Mouse (Mus musculus): ENCODE measurements around the gene Gabbr2.

The Gabbr2 gene

GRCm38 (mm10) chr4:46710523-46710922 lies 281.1 kb downstream of the Gabbr2 start:
- no peak for DNase-seq (ENCODE audit: low spot score)

- no peak for DNase-seq (ENCODE audit: low spot score)
Measured at GRCm38 (mm10) chr4:46710018-46710417, 281.7 kb downstream of the Gabbr2 start.

GRCm38 (mm10) chr4:46709492-46709891 lies 282.2 kb downstream of the Gabbr2 start:
- no peak for DNase-seq (ENCODE audit: low spot score)

- DNase-seq (ENCODE audit: low spot score) = no peak
Measured at GRCm38 (mm10) chr4:46705739-46706138, 285.9 kb downstream of the Gabbr2 start.

GRCm38 (mm10) chr4:46703146-46703545 lies 288.5 kb downstream of the Gabbr2 start:
- no peak for DNase-seq (ENCODE audit: low spot score)

GRCm38 (mm10) chr4:46700223-46700651 lies 291.4 kb downstream of the Gabbr2 start:
- DNase-seq (ENCODE audit: low spot score) = no peak

- DNase-seq (ENCODE audit: low spot score) = no peak
Measured at GRCm38 (mm10) chr4:46696467-46696866, 295.2 kb downstream of the Gabbr2 start.

GRCm38 (mm10) chr4:46690565-46690964 lies 301.1 kb downstream of the Gabbr2 start:
- no peak for DNase-seq (ENCODE audit: low spot score)

GRCm38 (mm10) chr4:46690023-46690420 lies 301.7 kb downstream of the Gabbr2 start:
- no peak for DNase-seq (ENCODE audit: low spot score)

- DNase-seq (ENCODE audit: low spot score) = peak; percentile 81
Measured at GRCm38 (mm10) chr4:46689397-46690022, 302.2 kb downstream of the Gabbr2 start.

GRCm38 (mm10) chr4:46688213-46688832 lies 303.4 kb downstream of the Gabbr2 start:
- DNase-seq (ENCODE audit: low spot score) = no peak

GRCm38 (mm10) chr4:46684160-46684559 lies 307.5 kb downstream of the Gabbr2 start:
- DNase-seq (ENCODE audit: low spot score) = peak; percentile 21

- no peak for DNase-seq (ENCODE audit: low spot score)
Measured at GRCm38 (mm10) chr4:46676646-46677045, 315.0 kb downstream of the Gabbr2 start.

- DNase-seq (ENCODE audit: low spot score) = no peak
Measured at GRCm38 (mm10) chr4:46675992-46676391, 315.7 kb downstream of the Gabbr2 start.

GRCm38 (mm10) chr4:46675272-46675785 lies 316.3 kb downstream of the Gabbr2 start:
- DNase-seq (ENCODE audit: low spot score) = no peak

- no peak for DNase-seq (ENCODE audit: low spot score)
Measured at GRCm38 (mm10) chr4:46668620-46669019, 323.1 kb downstream of the Gabbr2 start.

GRCm38 (mm10) chr4:46666420-46666819 lies 325.3 kb downstream of the Gabbr2 start:
- no peak for DNase-seq (ENCODE audit: low spot score)

- DNase-seq (ENCODE audit: low spot score) = no peak
Measured at GRCm38 (mm10) chr4:46665371-46665774, 326.3 kb downstream of the Gabbr2 start.

GRCm38 (mm10) chr4:46664123-46665009 lies 327.3 kb downstream of the Gabbr2 start:
- DNase-seq (ENCODE audit: low spot score) = peak; percentile 39

GRCm38 (mm10) chr4:46661433-46661832 lies 330.2 kb downstream of the Gabbr2 start:
- no peak for DNase-seq (ENCODE audit: low spot score)

- no peak for DNase-seq (ENCODE audit: low spot score)
Measured at GRCm38 (mm10) chr4:46658946-46659345, 332.7 kb downstream of the Gabbr2 start.

- DNase-seq (ENCODE audit: low spot score) = peak; percentile 70
Measured at GRCm38 (mm10) chr4:46657116-46657515, 334.6 kb downstream of the Gabbr2 start.

GRCm38 (mm10) chr4:46655956-46656355 lies 335.7 kb downstream of the Gabbr2 start:
- no peak for DNase-seq (ENCODE audit: low spot score)
